Mouse (Mus musculus): ENCODE measurements around the gene Senp1. TPM values are rescaled to one million over a fixed set of nuclear protein-coding genes. Genes with fewer than 3 reads are reported as not detected.

Gene Senp1
- polyA plus RNA-seq, 1 experiment from 2014 or later = 22.1 TPM

GRCm38 (mm10) chr15:98070376-98070775 lies 23.2 kb downstream of the Senp1 start:
- Histone ChIP-seq H3K9me3 (ENCODE audit: control insufficient read depth, low read length) (no peaks in the 10 kb centered on the region), H3K4me1 (ENCODE audit: control insufficient read depth, insufficient read depth, low read length) (no peaks in the 10 kb centered on the region), H3K4me3 (ENCODE audit: low read depth, low read length) (no peak overlapping the region), H3K9ac (replicated peaks; ENCODE audit: low read depth, low read length) (no peak overlapping the region), H3K4me2 (ENCODE audit: low read depth, low read length) (no peak overlapping the region), H3K27ac (ENCODE audit: low read depth, low read length) (no peak overlapping the region), H3K36me3 (ENCODE audit: control insufficient read depth, insufficient read depth, low read length) (peaks cover 32% of the 10 kb centered on the region), H3K27me3 (ENCODE audit: control insufficient read depth, insufficient read depth, low read length) (no peaks in the 10 kb centered on the region)
- no peak for ATAC-seq (ENCODE audit: low read depth)
- 92% methylated on average over 3 of the region's 3 CpGs for WGBS

- H3K4me2 ChIP-seq (ENCODE audit: low read depth, low read length) = no peak overlapping the region
- WGBS = 93% methylated on average over 8 of the region's 8 CpGs
- no peaks in the 10 kb centered on the region for H3K4me1 ChIP-seq (ENCODE audit: control insufficient read depth, insufficient read depth, low read length)
- H3K4me3 ChIP-seq (ENCODE audit: low read depth, low read length) = no peak overlapping the region
- H3K27me3 ChIP-seq (ENCODE audit: control insufficient read depth, insufficient read depth, low read length) = no peaks in the 10 kb centered on the region
- H3K9ac ChIP-seq (replicated peaks; ENCODE audit: low read depth, low read length) = no peak overlapping the region
- no peak overlapping the region for H3K27ac ChIP-seq (ENCODE audit: low read depth, low read length)
- H3K9me3 ChIP-seq (ENCODE audit: control insufficient read depth, low read length) = no peaks in the 10 kb centered on the region
- H3K36me3 ChIP-seq (ENCODE audit: control insufficient read depth, insufficient read depth, low read length) = peaks cover 37% of the 10 kb centered on the region
- no peak for ATAC-seq (ENCODE audit: low read depth)
Observed at GRCm38 (mm10) chr15:98069566-98070245, 23.8 kb downstream of the Senp1 start.

DNA sequence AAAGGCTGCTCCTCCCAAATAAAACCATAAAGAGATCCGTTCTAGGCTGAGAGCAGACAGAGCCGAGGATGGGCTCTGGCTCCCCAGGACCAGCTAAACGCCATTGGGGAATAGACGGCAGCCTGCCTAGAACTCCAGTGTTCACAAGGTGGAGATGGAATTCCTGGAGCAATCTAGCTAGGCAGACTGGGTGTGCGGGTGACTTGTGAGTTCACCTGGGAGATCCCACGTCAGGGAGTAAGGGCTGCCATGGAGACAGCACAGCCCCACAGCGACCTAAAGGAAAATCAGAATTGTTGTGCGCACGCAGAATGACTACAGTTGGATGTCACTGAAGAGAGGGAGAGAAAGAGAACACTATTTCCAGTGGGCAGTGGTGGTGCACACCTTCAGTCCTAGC lies 25.0 kb downstream of the Senp1 start:
- peaks cover 43% of the 10 kb centered on the region for H3K36me3 ChIP-seq (ENCODE audit: control insufficient read depth, insufficient read depth, low read length)
- no peak overlapping the region for H3K9ac ChIP-seq (replicated peaks; ENCODE audit: low read depth, low read length)
- no peaks in the 10 kb centered on the region for H3K4me1 ChIP-seq (ENCODE audit: control insufficient read depth, insufficient read depth, low read length)
- no peak for ATAC-seq (ENCODE audit: low read depth)
- no peaks in the 10 kb centered on the region for H3K9me3 ChIP-seq (ENCODE audit: control insufficient read depth, low read length)
- H3K4me2 ChIP-seq (ENCODE audit: low read depth, low read length) = no peak overlapping the region
- WGBS = 88% methylated on average over 9 of the region's 9 CpGs
- H3K27ac ChIP-seq (ENCODE audit: low read depth, low read length) = no peak overlapping the region
- no peak overlapping the region for H3K4me3 ChIP-seq (ENCODE audit: low read depth, low read length)
- no peaks in the 10 kb centered on the region for H3K27me3 ChIP-seq (ENCODE audit: control insufficient read depth, insufficient read depth, low read length)

GRCm38 (mm10) chr15:98067492-98067891 lies 26.1 kb downstream of the Senp1 start:
- Histone ChIP-seq H3K36me3 (ENCODE audit: control insufficient read depth, insufficient read depth, low read length) (peaks cover 43% of the 10 kb centered on the region), H3K4me3 (ENCODE audit: low read depth, low read length) (no peak overlapping the region), H3K27me3 (ENCODE audit: control insufficient read depth, insufficient read depth, low read length) (no peaks in the 10 kb centered on the region), H3K4me2 (ENCODE audit: low read depth, low read length) (no peak overlapping the region), H3K27ac (ENCODE audit: low read depth, low read length) (no peak overlapping the region), H3K4me1 (ENCODE audit: control insufficient read depth, insufficient read depth, low read length) (no peaks in the 10 kb centered on the region), H3K9ac (replicated peaks; ENCODE audit: low read depth, low read length) (no peak overlapping the region), H3K9me3 (ENCODE audit: control insufficient read depth, low read length) (no peaks in the 10 kb centered on the region)
- ATAC-seq (ENCODE audit: low read depth) = no peak
- 84% methylated on average over 3 of the region's 3 CpGs for WGBS

DNA sequence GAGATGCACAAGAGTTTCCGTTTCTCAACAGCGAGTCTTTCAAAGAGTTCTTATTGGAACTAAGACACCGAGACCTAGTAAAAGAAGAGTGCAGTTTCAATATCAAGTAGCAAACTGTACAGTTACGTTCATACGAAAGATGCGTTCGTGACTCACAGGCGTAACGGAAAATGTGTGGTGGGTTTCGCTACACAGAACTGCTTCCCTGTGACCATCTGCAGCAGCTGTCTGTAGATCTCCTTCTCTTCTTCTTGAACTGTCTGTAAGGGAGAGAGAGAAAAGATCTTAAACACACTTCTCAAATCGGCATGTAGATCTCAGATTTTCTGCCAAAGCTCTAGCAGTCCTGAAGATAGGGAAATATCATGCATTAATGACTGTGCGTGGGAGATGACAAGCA lies 26.9 kb downstream of the Senp1 start:
- Histone ChIP-seq H3K9me3 (ENCODE audit: control insufficient read depth, low read length) (no peaks in the 10 kb centered on the region), H3K4me2 (ENCODE audit: low read depth, low read length) (no peak overlapping the region), H3K27ac (ENCODE audit: low read depth, low read length) (no peak overlapping the region), H3K9ac (replicated peaks; ENCODE audit: low read depth, low read length) (no peak overlapping the region), H3K4me3 (ENCODE audit: low read depth, low read length) (no peak overlapping the region), H3K4me1 (ENCODE audit: control insufficient read depth, insufficient read depth, low read length) (no peaks in the 10 kb centered on the region), H3K27me3 (ENCODE audit: control insufficient read depth, insufficient read depth, low read length) (no peaks in the 10 kb centered on the region), H3K36me3 (ENCODE audit: control insufficient read depth, insufficient read depth, low read length) (peaks cover 43% of the 10 kb centered on the region)
- ATAC-seq (ENCODE audit: low read depth) = no peak
- WGBS = 96% methylated on average over 12 of the region's 12 CpGs

- H3K9me3 ChIP-seq (ENCODE audit: control insufficient read depth, low read length) = no peaks in the 10 kb centered on the region
- H3K36me3 ChIP-seq (ENCODE audit: control insufficient read depth, insufficient read depth, low read length) = peaks cover 43% of the 10 kb centered on the region
Observed at GRCm38 (mm10) chr15:98065881-98066280, 27.7 kb downstream of the Senp1 start.

GRCm38 (mm10) chr15:98055246-98055645 lies 38.3 kb downstream of the Senp1 start:
- Histone ChIP-seq H3K27ac (ENCODE audit: low read depth, low read length) (no peak overlapping the region), H3K4me2 (ENCODE audit: low read depth, low read length) (no peak overlapping the region), H3K9me3 (ENCODE audit: control insufficient read depth, low read length) (no peaks in the 10 kb centered on the region), H3K36me3 (ENCODE audit: control insufficient read depth, insufficient read depth, low read length) (peaks cover 29% of the 10 kb centered on the region), H3K27me3 (ENCODE audit: control insufficient read depth, insufficient read depth, low read length) (no peaks in the 10 kb centered on the region), H3K9ac (replicated peaks; ENCODE audit: low read depth, low read length) (no peak overlapping the region), H3K4me3 (ENCODE audit: low read depth, low read length) (no peak overlapping the region), H3K4me1 (ENCODE audit: control insufficient read depth, insufficient read depth, low read length) (no peaks in the 10 kb centered on the region)
- WGBS = 32% methylated on average over 5 of the region's 5 CpGs
- no peak; the same call in 1 of the 2 replicates for ATAC-seq (ENCODE audit: low read depth)

More at GRCm38 (mm10) chr15:98065881-98066280, 27.7 kb downstream of the Senp1 start:
- H3K27me3 ChIP-seq (ENCODE audit: control insufficient read depth, insufficient read depth, low read length) = no peaks in the 10 kb centered on the region
- no peak overlapping the region for H3K27ac ChIP-seq (ENCODE audit: low read depth, low read length)
- H3K4me2 ChIP-seq (ENCODE audit: low read depth, low read length) = no peak overlapping the region
- H3K4me3 ChIP-seq (ENCODE audit: low read depth, low read length) = no peak overlapping the region
- no peak overlapping the region for H3K9ac ChIP-seq (replicated peaks; ENCODE audit: low read depth, low read length)
- H3K4me1 ChIP-seq (ENCODE audit: control insufficient read depth, insufficient read depth, low read length) = no peaks in the 10 kb centered on the region
- WGBS = 97% methylated on average over 5 of the region's 5 CpGs
- ATAC-seq (ENCODE audit: low read depth) = no peak

DNA sequence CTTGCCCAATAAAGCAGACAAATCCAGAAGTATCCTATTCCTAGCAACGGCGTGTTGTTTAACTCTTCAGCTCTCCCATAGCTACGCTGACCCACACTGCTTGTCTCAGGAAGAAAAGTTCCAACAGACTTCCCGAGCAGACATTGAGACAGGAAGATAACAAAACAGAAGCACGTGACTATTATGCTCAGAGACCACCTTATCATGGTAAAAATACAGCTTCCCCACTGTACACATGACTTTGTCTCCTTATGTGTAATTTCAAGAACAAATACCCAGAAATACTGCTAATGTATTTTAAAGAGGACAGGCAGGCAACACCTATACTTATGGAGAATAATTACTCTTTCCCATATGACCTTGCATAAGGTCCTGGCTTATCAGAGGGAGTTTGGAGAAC lies 41.9 kb downstream of the Senp1 start:
- Histone ChIP-seq H3K27ac (ENCODE audit: low read depth, low read length) (no peak overlapping the region), H3K36me3 (ENCODE audit: control insufficient read depth, insufficient read depth, low read length) (peaks cover 28% of the 10 kb centered on the region), H3K4me2 (ENCODE audit: low read depth, low read length) (no peak overlapping the region), H3K9me3 (ENCODE audit: control insufficient read depth, low read length) (no peaks in the 10 kb centered on the region), H3K27me3 (ENCODE audit: control insufficient read depth, insufficient read depth, low read length) (no peaks in the 10 kb centered on the region), H3K4me1 (ENCODE audit: control insufficient read depth, insufficient read depth, low read length) (no peaks in the 10 kb centered on the region), H3K4me3 (ENCODE audit: low read depth, low read length) (no peak overlapping the region), H3K9ac (replicated peaks; ENCODE audit: low read depth, low read length) (no peak overlapping the region)
- ATAC-seq (ENCODE audit: low read depth) = no peak
- 95% methylated on average over 5 of the region's 5 CpGs for WGBS

GRCm38 (mm10) chr15:98048918-98049700 lies 44.4 kb downstream of the Senp1 start:
- Histone ChIP-seq H3K36me3 (ENCODE audit: control insufficient read depth, insufficient read depth, low read length) (peaks cover 46% of the 10 kb centered on the region), H3K27ac (ENCODE audit: low read depth, low read length) (no peak overlapping the region)
- WGBS = 92% methylated on average over 13 of the region's 13 CpGs

More at GRCm38 (mm10) chr15:98048918-98049700, 44.4 kb downstream of the Senp1 start:
- H3K4me3 ChIP-seq (ENCODE audit: low read depth, low read length) = no peak overlapping the region
- ATAC-seq (ENCODE audit: low read depth) = no peak
- H3K27me3 ChIP-seq (ENCODE audit: control insufficient read depth, insufficient read depth, low read length) = no peaks in the 10 kb centered on the region
- H3K4me2 ChIP-seq (ENCODE audit: low read depth, low read length) = no peak overlapping the region
- H3K4me1 ChIP-seq (ENCODE audit: control insufficient read depth, insufficient read depth, low read length) = no peaks in the 10 kb centered on the region
- no peak overlapping the region for H3K9ac ChIP-seq (replicated peaks; ENCODE audit: low read depth, low read length)
- H3K9me3 ChIP-seq (ENCODE audit: control insufficient read depth, low read length) = no peaks in the 10 kb centered on the region

All from neural tube, embryonic 14.5 days (tissue).